Mouse (Mus musculus): ENCODE measurements around the gene Ddx41.

DNA sequence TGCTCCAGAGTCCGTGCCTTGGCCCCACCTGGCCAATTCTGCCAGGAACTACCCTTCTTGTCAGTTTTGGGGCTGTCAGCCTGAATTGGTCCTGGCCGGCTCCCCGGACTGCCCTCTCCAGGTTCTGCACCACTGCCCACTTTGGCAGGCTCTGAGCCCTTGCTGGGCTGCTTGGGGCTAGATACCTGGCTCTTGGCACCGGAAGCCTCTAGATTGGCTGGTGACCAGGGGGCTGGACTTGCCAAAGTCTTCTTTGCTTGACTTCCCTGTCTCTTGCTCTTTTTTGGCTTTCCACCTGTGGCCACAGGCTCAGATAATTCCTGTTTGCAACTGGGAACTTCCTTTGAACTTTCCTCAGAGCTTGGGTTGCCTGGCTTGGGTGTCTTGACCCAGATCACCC, 6.4 kb upstream of the Ddx41 start:
- TF ChIP-seq CTCF (IDR thresholded peaks at IDR 0.05; ENCODE audit: control insufficient read depth, insufficient read depth, low read length) (no peak), POLR2A (IDR thresholded peaks at IDR 0.05; ENCODE audit: borderline replicate concordance, control insufficient read depth, low read depth, low read length) (no peak)

Measured in bone marrow, adult 2 months (tissue).